Mouse (Mus musculus) intestine, postnatal 0 days (tissue): ENCODE results near the gene Brk1. TPM values are rescaled to one million over a fixed set of nuclear protein-coding genes. Genes with fewer than 3 reads are reported as not detected.
A peak's percentile ranks its signal among the peaks of the same experiment; 100 is the strongest.

Experiments
- ATAC-seq: fragments of 200-750 bp; cut with Nextera tagmentation; 2 replicates; pipeline ENCODE4 v1.8.0; 2017; ENCODE audit warnings: mild to moderate bottlenecking, moderate TSS enrichment, moderate library complexity
- H3K27ac ChIP-seq: fragments of 300-500 bp; sonication (generic); 2 replicates; pipeline ENCODE4 v1.5.1; 2014; ENCODE audit warnings: mild to moderate bottlenecking, low read depth, low read length, moderate library complexity
- H3K27me3 ChIP-seq: fragments of 300-500 bp; sonication (generic); replicated peaks from 2 replicates; pipeline ENCODE4 v1.6.1; 2014; ENCODE audit warnings: low read length, mixed read lengths; ENCODE audit not compliant: control insufficient read depth, insufficient read depth
- H3K36me3 ChIP-seq: fragments of 300-500 bp; sonication (generic); 2 replicates; pipeline ENCODE4 v1.6.1; 2014; ENCODE audit warnings: mild to moderate bottlenecking, moderate library complexity; ENCODE audit not compliant: control insufficient read depth, insufficient read depth
- H3K4me1 ChIP-seq: fragments of 300-500 bp; sonication (generic); replicated peaks from 2 replicates; pipeline ENCODE4 v1.6.1; 2014; ENCODE audit warnings: antibody characterized with exemption, low read length, mixed read lengths; ENCODE audit not compliant: control insufficient read depth, insufficient read depth
- H3K4me2 ChIP-seq: fragments of 300-500 bp; sonication (generic); replicated peaks from 2 replicates; pipeline ENCODE4 v1.6.1; 2014; ENCODE audit warnings: low read depth, mild to moderate bottlenecking, moderate library complexity
- H3K4me3 ChIP-seq: fragments of 300-500 bp; sonication (generic); 2 replicates; pipeline ENCODE4 v1.5.1; 2014; ENCODE audit warnings: low read depth, low read length
- H3K9ac ChIP-seq: fragments of 300-500 bp; sonication (generic); 2 replicates; pipeline ENCODE4 v1.6.1; 2014; ENCODE audit warnings: mild to moderate bottlenecking, low read depth, low read length
- H3K9me3 ChIP-seq: fragments of 300-500 bp; sonication (generic); 2 replicates; pipeline ENCODE4 v1.6.1; 2016; ENCODE audit warnings: mixed run types; ENCODE audit not compliant: control insufficient read depth
- CTCF ChIP-seq: sonication (generic); IDR thresholded peaks from 2 replicates; pipeline ENCODE4 v1.5.1; 2016; ENCODE audit warnings: low read depth, mild to moderate bottlenecking, control low read depth, antibody characterized with exemption, moderate library complexity
- WGBS: fragments of 180-500 bp; shearing (Covaris S2); extraction: QIAGEN DNeasy Blood & Tissue Kit; methylation state at CpG from one replicate; pipeline ENCODE4 v1.1.7; 2014; 5-methylcytosine and 5-hydroxymethylcytosine counted together
- polyA plus RNA-seq: library from polyadenylated mRNA; unstranded; fragments of >200 nt; fragmentation: Nextera tagmentation; extraction: Ambion mirVana; gene quantifications from 2 replicates; pipeline ENCODE4 v1.2.1, GENCODE M21; 2015

Brk1 gene
- polyA plus RNA-seq, 1 experiment from 2014 or later: 187 TPM

DNA sequence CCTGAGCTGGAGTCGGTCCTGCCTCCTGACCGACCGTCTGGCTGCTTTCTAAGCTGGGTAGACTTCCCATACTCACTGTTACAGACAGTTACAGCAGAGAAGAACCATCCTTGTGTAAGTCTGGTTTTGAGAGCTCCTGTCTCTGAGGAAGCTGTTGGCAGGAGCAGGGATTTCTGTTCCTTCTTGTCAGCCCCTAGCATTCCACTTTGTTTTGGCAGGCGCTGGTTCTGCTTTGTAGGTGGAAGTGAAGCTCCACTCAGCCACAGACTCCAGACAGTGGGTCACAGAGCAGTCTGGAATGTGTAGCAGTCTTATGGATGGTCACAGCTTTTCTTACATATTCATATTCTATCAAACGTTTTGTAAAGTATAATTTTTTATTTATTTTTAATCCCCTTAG lies 25.8 kb downstream of the Brk1 start:
- Histone ChIP-seq H3K4me1 (peaks cover 3% of the 10 kb centered on the region; the same call in 1 of the 2 replicates), H3K4me3 (no peak overlapping the region), H3K27ac (peak overlapping the region; percentile 8; the same call in 1 of the 2 replicates), H3K9me3 (no peaks in the 10 kb centered on the region), H3K36me3 (peaks cover 48% of the 10 kb centered on the region), H3K4me2 (no peak overlapping the region), H3K27me3 (no peaks in the 10 kb centered on the region), H3K9ac (no peak overlapping the region)
- no peak for ATAC-seq
- 74% methylated on average over 5 of the region's 5 CpGs for WGBS
- no peak for TF ChIP-seq CTCF

DNA sequence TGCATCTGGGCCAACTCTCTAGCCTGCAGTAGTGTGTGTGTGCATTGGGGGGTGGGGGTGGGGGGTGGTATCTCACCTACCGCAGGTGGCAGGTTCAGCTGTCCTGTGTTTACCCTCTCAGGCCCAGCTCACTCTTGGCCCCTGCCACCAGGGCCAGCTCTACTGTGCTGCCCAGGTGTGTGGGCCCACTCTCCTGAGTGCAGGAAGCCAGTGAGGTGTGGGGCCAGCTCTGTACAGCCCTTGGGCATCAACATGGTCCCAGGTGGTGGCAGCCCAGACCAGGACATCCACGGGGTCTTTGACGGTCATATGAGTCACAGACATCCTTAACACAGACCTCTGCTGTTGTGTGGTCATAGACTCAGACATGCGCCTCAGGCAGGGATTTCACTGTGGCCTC lies 28.3 kb downstream of the Brk1 start:
- Histone ChIP-seq H3K36me3 (peaks cover 44% of the 10 kb centered on the region), H3K4me2 (no peak overlapping the region), H3K4me3 (no peak overlapping the region), H3K9ac (no peak overlapping the region), H3K9me3 (no peaks in the 10 kb centered on the region), H3K27ac (no peak overlapping the region), H3K27me3 (no peaks in the 10 kb centered on the region), H3K4me1 (no peaks in the 10 kb centered on the region)
- TF ChIP-seq CTCF: no peak
- WGBS: 83% methylated on average over 4 of the region's 4 CpGs
- no peak for ATAC-seq

DNA sequence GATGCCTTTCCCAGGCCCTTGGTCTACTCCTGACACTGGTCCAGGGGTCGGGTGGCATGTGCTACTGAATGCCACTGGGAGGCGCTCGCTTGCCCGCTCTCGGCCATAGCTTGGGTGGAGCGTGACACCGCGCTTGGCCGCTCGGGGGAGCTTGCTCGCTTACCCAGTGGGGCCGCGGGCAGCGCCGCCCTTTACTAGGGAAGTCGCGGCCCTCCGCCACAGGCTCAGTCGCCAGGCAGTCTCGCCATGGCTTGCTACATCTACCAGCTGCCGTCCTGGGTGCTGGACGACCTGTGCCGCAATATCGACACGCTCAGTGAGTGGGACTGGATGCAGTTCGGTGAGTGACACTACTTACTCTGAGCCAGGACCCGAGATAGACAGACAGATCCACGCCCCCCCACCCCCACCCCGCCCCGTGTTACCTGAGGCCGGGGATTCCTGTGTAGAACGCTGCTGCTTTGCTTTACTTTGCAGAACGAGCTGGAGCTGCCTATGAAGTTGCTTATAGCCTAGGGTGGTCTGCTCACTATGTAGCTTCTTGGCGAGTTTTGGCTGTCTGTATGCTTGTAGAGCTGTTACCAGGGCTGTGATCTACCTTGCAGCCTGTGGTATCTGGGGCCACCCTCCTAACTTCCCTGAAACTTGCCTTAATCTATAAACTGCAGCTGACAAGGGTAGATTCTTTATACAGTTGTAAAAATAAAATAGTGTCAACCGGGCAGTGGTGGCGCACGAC lies 33.9 kb downstream of the Brk1 start, which contains the start of gene Irak2:
TSS of gene Irak2 (plus strand) at position 166 of the 739 bp plus-strand sequence.
- Histone ChIP-seq H3K4me3 (peak within 1 kb of the TSS; percentile 63), H3K27me3 (no peaks in the 10 kb centered on the region), H3K4me1 (no peaks in the 10 kb centered on the region), H3K9me3 (no peaks in the 10 kb centered on the region), H3K27ac (peak within 1 kb of the TSS; percentile 81), H3K36me3 (no peaks in the 10 kb centered on the region), H3K9ac (peak within 1 kb of the TSS; percentile 69), H3K4me2 (peak within 1 kb of the TSS; percentile 64)
- WGBS: 3% methylated on average over 37 of the region's 37 CpGs
- ATAC-seq: peak; percentile 89
- TF ChIP-seq CTCF: peak; percentile 100

DNA sequence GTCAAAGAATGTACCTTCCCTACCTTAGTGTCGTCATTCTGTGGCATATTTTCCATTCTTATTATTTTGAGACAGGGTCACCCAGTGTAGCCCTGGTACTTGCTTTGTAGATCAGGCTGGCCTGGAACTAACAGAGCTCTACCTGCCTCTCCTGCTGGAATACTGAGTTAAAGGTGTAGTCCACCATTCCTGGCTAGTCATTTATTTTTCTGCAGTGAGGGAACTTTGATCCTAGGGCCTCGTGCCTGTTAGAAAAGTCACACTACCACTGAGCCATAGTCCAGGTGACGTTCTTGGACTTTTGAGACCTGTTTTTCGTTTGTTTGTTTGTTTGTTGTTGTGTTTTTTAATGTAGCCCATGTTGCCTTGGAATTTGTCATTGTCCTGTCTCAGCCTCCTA lies 34.6 kb downstream of the Brk1 start:
- Histone ChIP-seq H3K36me3 (no peaks in the 10 kb centered on the region), H3K4me1 (no peaks in the 10 kb centered on the region), H3K9ac (peak overlapping the region; percentile 69; the same call in 1 of the 2 replicates), H3K4me3 (peak overlapping the region; percentile 63), H3K9me3 (no peaks in the 10 kb centered on the region), H3K27me3 (no peaks in the 10 kb centered on the region), H3K4me2 (peak overlapping the region; percentile 64), H3K27ac (peak overlapping the region; percentile 81)
- ATAC-seq: peak; percentile 55
- no peak for TF ChIP-seq CTCF
- WGBS: 55% methylated on average over 4 of the region's 4 CpGs

DNA sequence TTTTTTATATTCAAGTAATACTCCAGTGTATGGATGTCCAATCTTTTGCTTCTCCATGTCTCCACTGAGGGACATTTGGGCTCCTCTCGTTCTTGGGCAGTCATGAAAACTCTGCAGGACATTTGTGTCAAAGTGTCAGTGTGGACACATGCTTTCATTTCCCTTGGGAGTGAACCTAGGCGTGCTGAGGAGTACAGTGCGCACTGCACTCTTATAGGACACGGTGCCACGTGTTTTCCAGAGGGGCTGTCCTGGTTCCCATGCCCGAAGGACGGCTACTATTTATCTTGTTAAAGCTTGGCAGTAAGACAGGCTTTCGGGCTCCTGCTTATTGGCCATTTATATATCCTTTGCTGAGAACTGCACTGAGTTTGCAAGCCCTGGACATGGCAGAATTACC lies 38.0 kb downstream of the Brk1 start:
- Histone ChIP-seq H3K4me2 (no peak overlapping the region), H3K9ac (no peak overlapping the region), H3K27me3 (no peaks in the 10 kb centered on the region), H3K36me3 (peaks cover 7% of the 10 kb centered on the region; the same call in 1 of the 2 replicates), H3K9me3 (no peaks in the 10 kb centered on the region), H3K4me3 (no peak overlapping the region), H3K4me1 (no peaks in the 10 kb centered on the region), H3K27ac (no peak overlapping the region)
- 76% methylated on average over 8 of the region's 8 CpGs for WGBS
- ATAC-seq: no peak
- TF ChIP-seq CTCF: no peak

DNA sequence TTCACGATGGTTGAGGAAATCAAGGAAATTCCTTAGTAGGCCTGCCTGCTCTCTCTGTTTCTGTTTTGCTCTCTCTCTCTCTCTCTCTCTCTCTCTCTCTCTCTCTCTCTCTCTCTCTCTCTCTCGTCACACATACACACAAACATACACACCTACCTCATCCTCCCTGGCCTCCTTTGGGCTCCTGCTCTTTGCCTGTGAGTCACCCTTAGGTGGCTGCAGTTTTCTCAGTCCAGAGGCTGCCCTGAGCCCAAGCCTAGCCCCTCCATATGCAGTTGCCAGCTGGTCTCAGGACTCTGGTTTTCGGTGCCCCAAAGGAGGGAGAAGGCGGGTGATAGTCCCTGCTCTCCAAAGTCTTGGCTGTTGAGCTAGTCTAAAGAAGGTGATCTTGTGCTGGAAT lies 38.4 kb downstream of the Brk1 start:
- Histone ChIP-seq H3K9me3 (no peaks in the 10 kb centered on the region), H3K4me2 (no peak overlapping the region), H3K9ac (no peak overlapping the region), H3K36me3 (peaks cover 11% of the 10 kb centered on the region), H3K4me1 (no peaks in the 10 kb centered on the region), H3K27me3 (no peaks in the 10 kb centered on the region), H3K27ac (no peak overlapping the region), H3K4me3 (no peak overlapping the region)
- ATAC-seq: no peak
- 67% methylated on average over 4 of the region's 4 CpGs for WGBS
- TF ChIP-seq CTCF: no peak
